Mouse (Mus musculus) lung, adult 2 months (tissue): ENCODE measurements around the gene Gm18596.

ENCODE experiments used
- CTCF ChIP-seq: fragments of 200-500 bp; IDR thresholded peaks from 2 replicates; pipeline ENCODE4 v1.5.1; 2011; ENCODE audit warnings: mild to moderate bottlenecking, low read length, control low read depth; ENCODE audit not compliant: insufficient read depth
- POLR2A ChIP-seq: fragments of 200-500 bp; IDR thresholded peaks from 2 replicates; pipeline ENCODE4 v1.6.1; 2011; ENCODE audit warnings: low read depth, mild to moderate bottlenecking, control low read depth, low read length, borderline replicate concordance; ENCODE audit errors: extremely low read depth

DNA sequence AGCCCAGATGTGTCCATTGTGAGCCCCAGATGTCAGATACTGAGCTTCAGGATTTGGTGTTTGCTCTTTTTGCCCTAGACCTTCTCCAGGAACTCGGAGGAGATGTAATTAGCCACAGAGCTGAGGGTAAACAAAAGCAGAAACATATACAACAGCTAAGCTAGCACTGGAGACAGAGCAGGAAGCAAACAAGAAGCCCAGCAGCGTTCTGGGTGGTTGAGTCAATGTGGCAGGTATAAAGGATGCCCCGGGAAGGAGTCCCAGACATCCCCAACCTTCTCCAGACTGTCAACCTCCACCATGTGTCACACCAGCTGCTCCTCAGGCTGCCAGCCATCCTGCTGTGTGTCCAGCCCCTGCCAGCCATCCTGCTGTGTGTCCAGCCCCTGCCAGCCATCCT lies 16.3 kb downstream of the Gm18596 start, which contains the start of gene Gm10100:
- TF ChIP-seq CTCF: no peak
- no peak for TF ChIP-seq POLR2A
